Mouse (Mus musculus): ENCODE data around the gene Shroom2.
A peak's percentile ranks its signal among the peaks of the same experiment; 100 is the strongest.

Gene Shroom2

GRCm38 (mm10) chrX:152703624-152704023 is 65.6 kb downstream of the Shroom2 start:
- DNase-seq (ENCODE audit: low spot score in 2 of 2), result no peak

- no peak for DNase-seq (ENCODE audit: low spot score in 2 of 2)
These were observed 67.6 kb downstream of the Shroom2 start for GRCm38 (mm10) chrX:152701679-152702078.

- DNase-seq (ENCODE audit: low spot score in 2 of 2), result no peak
These were observed 78.4 kb downstream of the Shroom2 start for GRCm38 (mm10) chrX:152690788-152691291.

- DNase-seq (ENCODE audit: low spot score in 2 of 2), result no peak
These were observed 90.0 kb downstream of the Shroom2 start for GRCm38 (mm10) chrX:152679190-152679814.

GRCm38 (mm10) chrX:152676357-152676756 is 92.9 kb downstream of the Shroom2 start:
- peak in 1 of 2 experiments; percentile 16 for DNase-seq (ENCODE audit: low spot score in 2 of 2)

- DNase-seq (ENCODE audit: low spot score in 2 of 2), result no peak
These were observed 95.8 kb downstream of the Shroom2 start for GRCm38 (mm10) chrX:152673431-152673830.

GRCm38 (mm10) chrX:152657363-152658036 is 111.8 kb downstream of the Shroom2 start:
- DNase-seq (ENCODE audit: low spot score in 2 of 2), result no peak

- no peak for DNase-seq (ENCODE audit: low spot score in 2 of 2)
These were observed 112.7 kb downstream of the Shroom2 start for GRCm38 (mm10) chrX:152656609-152656939.

DNA sequence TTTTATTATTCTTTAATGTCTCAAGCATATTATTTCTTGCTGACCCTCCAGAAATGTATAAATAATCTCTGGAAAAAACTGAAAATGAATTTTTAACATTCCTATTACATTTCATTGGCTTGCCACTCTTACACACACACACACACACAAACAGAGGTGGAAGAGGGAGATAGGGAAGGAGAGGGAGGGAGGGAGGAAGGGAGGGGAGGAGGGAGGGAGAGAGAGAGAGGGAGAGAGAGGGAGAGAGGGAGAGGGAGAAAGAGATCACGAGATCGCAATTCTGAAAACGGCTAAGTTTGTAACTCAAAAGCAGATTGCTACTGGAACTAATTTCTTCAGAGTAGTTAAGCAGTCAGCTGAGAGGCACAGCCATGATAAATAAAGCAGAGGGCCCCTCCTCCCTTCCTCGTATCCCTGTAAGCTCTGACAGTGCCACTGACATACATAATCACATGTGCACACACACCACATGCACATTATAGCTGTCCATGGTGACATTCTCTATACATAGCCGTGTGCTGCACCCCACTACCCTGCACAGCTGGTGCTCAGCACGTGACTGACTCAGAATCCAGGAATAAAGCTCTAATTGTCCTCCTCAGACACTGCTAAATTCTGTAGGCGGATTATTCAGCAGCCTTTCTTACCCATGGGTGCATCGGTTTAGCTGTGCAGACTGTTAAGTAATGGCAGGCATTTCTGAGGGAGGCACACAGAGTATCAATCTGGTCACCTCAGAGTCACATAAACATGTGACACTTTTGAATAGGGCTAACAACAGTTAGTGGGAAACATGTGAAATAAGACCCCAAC is 113.3 kb downstream of the Shroom2 start:
- DNase-seq (ENCODE audit: low spot score in 2 of 2), result no peak

GRCm38 (mm10) chrX:152652676-152653075 is 116.6 kb downstream of the Shroom2 start:
- no peak for DNase-seq (ENCODE audit: low spot score in 2 of 2)

DNA sequence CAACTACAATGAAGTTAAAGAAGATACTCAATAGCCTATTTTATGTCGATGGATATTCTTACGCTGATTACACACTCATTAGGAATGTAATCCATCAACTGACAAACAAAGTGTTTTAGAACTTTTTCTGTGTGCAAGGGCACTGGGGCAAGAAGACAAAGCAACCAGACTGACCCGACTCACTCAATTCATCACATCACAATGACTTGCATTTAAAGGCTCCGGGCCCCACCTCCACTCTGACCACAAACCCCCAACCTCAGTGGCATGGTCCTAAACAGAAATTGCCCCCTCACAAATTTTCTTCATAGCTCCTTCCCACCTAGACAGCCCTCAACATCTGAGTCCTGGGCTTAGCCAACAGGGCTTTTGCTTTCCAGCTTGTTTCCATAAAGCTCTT is 124.4 kb downstream of the Shroom2 start:
- DNase-seq (ENCODE audit: low spot score in 2 of 2), result no peak

DNA sequence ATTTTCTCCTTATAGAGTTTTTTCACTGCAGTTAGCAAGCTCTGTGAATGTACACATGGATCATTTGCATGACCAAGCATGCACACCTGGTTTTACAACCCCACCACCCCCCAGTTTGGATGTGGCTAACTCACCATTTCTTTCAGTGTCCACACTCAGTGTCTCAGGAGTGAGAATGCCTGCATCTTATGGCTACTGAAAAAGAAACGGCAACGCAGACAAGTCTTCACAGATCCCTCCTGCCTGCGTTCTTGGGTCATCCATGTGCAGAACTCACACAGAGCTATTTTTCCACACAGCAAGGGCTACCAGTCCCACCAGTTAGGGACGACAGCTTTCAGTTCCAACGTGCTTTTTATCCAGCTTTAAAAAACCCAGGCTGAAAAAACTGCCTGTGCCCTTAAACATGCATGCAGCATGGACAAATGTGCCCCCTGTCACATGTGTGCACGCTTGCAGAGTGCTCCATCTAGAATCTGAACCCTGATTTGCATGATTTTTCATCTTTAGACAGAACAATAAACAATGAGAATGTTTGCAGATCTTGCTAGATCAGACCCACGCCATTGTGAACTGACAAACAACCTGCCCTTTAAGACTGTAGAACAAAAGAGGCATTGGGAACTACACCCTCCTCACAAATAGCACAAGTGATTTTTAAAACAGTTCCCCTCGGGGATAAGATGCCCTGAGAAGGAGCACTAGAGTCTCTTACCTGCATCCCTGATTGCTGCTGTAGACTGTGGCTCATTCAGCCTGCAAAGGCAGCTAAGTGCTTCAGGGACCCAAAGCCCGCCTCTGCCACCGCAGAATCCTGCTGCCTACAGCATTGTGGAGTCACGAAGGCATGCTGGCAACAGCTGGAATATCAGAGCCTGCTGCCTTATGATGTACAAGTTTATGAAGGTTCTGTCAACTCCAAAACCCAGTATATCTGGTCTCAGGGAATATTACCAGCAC is 125.3 kb downstream of the Shroom2 start:
- DNase-seq (ENCODE audit: low spot score in 2 of 2), result no peak

GRCm38 (mm10) chrX:152643201-152643600 is 126.1 kb downstream of the Shroom2 start:
- no peak for DNase-seq (ENCODE audit: low spot score in 2 of 2)

- DNase-seq (ENCODE audit: low spot score in 2 of 2), result no peak
These were observed 126.6 kb downstream of the Shroom2 start for GRCm38 (mm10) chrX:152642627-152643026.

GRCm38 (mm10) chrX:152635397-152635796 is 133.9 kb downstream of the Shroom2 start:
- DNase-seq (ENCODE audit: low spot score in 2 of 2), result no peak

- DNase-seq (ENCODE audit: low spot score in 2 of 2), result no peak
These were observed 147.9 kb downstream of the Shroom2 start for GRCm38 (mm10) chrX:152621407-152621806.

DNA sequence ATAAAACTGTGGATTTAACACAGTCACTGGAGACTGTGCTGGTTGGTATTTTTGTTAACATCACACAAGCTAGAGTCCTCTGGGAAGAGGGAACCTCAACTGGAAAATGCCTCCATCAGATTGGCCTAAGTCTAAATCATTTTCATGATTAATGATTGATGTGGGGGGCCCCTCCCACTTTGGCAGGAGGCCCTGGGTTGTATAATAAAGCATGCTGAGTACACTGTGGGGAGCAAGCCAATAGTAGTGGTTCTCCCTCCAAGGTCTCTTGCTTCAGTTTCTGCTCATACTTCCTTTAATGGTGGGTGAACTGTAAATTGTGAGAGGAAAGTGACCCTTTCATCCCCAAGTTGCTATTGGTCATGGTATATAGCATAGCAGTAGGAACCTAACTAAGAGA is 148.3 kb downstream of the Shroom2 start:
- DNase-seq (ENCODE audit: low spot score in 2 of 2), result no peak

GRCm38 (mm10) chrX:152618464-152618863 is 150.8 kb downstream of the Shroom2 start:
- DNase-seq (ENCODE audit: low spot score in 2 of 2), result peak in 1 of 2 experiments; percentile 10

DNA sequence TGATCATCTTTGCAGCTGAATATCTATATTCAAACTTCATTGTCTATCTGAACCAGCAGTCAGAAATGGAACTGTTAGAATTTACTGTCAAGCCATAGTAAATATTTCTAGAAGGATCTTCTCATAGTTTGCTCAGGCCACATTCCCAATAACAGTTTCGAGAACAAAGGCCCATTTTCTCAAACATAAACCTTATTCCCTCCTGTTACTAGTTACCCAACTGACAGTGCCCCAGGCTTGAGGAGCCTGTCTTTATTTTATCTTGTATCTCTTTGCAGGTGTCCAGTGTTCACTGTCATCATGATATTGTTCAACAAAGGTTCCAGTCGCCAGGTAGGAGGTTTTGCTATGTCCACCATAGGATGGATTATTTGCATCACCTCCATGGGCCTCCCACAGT is 206.2 kb downstream of the Shroom2 start, which contains the start of gene Cldn34a:
Gene Cldn34a (plus strand): TSS at position 301 of the 400 bp plus-strand sequence.
- DNase-seq (ENCODE audit: low spot score in 2 of 2), result no peak
